Mouse (Mus musculus): ENCODE measurements at regions not wholly inside any gene's neighbourhood (a gene's known extent, or its start where the extent isn't known, plus 50 kb on each side); places are given as distances from the start of the nearest gene placed in this dataset.
"Not testable (repeated sequence)": the region's sequence is repeated elsewhere in the genome, so short reads cannot be mapped to it uniquely, and the experiment has no call there.

- DNase-seq (ENCODE audit: low spot score); H3K36me3 ChIP-seq (replicated peaks; ENCODE audit: control insufficient read depth, insufficient read depth, low read length); H3K9me3 ChIP-seq (replicated peaks; ENCODE audit: control insufficient read depth, low read length); H3K4me3 ChIP-seq (ENCODE audit: low read depth, low read length); H3K4me1 ChIP-seq (ENCODE audit: control insufficient read depth, insufficient read depth); H3K9ac ChIP-seq (replicated peaks; ENCODE audit: low read depth, low read length); H3K27ac ChIP-seq (ENCODE audit: low read depth); ATAC-seq (ENCODE audit: insufficient read depth, low read depth); H3K27me3 ChIP-seq (ENCODE audit: control insufficient read depth, insufficient read depth, low read length); H3K4me2 ChIP-seq (ENCODE audit: low read depth, low read length): not testable (repeated sequence)
- 87% methylated on average over 6 of the region's 11 CpGs for WGBS
These were observed 211.5 kb downstream of the Gm15319 start for GRCm38 (mm10) chr8:20151317-20152047.

GRCm38 (mm10) chr8:20154091-20154490, 208.9 kb downstream of the Gm15319 start:
- H3K9me3 ChIP-seq (replicated peaks; ENCODE audit: control insufficient read depth, low read length); H3K4me3 ChIP-seq (ENCODE audit: low read depth, low read length); DNase-seq (ENCODE audit: low spot score); H3K4me1 ChIP-seq (ENCODE audit: control insufficient read depth, insufficient read depth); ATAC-seq (ENCODE audit: insufficient read depth, low read depth); H3K36me3 ChIP-seq (replicated peaks; ENCODE audit: control insufficient read depth, insufficient read depth, low read length); H3K27me3 ChIP-seq (ENCODE audit: control insufficient read depth, insufficient read depth, low read length); H3K9ac ChIP-seq (replicated peaks; ENCODE audit: low read depth, low read length); H3K27ac ChIP-seq (ENCODE audit: low read depth); H3K4me2 ChIP-seq (ENCODE audit: low read depth, low read length): not testable (repeated sequence)
- 95% methylated on average over 1 of the region's 1 CpGs for WGBS
